Mouse (Mus musculus): ENCODE data around the gene Hexim1. TPM values are rescaled to one million over a fixed set of nuclear protein-coding genes. Genes with fewer than 3 reads are reported as not detected.

Hexim1 gene
- total RNA-seq, 2 experiments from 2014 or later = 71.1 to 83.3 TPM

DNA sequence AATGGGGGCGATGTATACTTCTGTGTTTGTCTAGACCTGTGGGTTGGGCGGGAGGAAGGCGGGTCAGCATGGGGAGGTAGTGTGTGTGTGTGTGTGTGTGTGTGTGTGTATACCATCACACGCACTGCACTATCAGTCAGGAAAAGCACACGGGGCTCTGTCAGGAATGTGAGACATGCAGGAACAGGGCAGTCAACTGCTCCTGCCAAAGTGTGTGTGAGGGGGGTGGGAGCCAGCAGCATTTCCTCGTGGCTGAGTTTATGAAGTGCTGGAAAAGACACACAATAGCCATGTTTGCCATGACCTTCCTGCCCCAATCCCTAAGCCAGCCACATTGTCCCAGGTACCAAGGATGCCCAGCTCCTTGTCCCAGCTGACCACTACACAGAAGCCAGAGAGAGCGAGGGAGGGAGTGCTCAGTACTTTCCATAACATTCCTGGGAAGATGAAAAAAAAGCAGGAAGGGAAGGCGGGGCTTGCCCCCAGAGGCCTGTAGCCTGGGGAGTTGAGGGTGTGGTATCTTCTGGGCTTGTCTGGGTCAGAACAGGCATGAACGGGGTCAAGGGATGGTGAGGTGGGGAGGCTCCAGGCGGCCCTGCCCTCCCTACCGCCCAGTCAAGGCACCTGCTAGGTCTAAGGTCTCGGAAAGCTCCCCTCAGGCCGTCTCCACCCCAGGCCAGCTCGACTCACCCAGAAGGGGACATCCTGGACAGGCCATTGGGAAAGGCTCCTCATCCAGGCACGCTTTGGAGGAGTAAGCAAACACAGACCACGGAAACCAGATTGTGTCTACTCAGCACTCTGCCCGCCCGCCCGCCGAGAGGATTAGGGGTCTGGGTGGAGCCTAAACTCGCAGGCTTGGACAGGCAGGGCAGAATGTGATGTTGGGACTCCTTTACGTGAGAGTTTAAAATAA lies 18.8 kb upstream of the Hexim1 start:
- no peak for DNase-seq (ENCODE audit: low spot score in 2 of 2)

DNA sequence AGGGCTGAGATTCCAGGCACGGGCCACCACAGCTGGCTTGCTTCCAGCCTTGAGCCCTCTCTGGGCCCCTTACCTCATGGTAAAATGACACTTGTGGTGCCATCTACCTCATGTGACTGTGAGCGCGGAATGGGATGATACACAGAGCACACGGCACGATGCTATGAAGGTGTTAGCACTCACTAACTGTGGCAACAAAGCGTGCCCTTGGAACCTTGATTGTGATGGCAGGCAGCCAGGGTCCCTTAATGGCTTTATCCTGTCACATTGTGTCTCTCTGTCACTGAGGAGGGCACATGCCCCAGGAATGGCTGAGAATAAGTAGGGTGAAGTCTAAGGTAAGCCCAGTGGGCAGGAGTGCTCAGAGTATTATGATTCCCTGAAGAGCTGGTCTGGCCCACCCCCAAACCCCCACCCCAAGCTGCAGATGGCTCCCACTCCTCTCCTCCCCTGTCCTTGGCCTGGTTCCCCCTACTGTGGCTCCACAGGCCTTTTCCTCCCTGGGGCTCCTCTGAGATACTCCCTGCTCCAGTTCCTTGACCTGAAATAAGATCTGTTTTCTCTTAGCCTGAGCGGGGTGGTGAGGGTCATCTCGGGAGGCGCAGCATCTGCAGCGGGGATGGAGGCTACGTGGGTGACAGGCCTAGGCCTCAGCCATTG lies 17.4 kb upstream of the Hexim1 start:
- peak in 1 of 2 experiments; percentile 3 for DNase-seq (ENCODE audit: low spot score in 2 of 2)

DNA sequence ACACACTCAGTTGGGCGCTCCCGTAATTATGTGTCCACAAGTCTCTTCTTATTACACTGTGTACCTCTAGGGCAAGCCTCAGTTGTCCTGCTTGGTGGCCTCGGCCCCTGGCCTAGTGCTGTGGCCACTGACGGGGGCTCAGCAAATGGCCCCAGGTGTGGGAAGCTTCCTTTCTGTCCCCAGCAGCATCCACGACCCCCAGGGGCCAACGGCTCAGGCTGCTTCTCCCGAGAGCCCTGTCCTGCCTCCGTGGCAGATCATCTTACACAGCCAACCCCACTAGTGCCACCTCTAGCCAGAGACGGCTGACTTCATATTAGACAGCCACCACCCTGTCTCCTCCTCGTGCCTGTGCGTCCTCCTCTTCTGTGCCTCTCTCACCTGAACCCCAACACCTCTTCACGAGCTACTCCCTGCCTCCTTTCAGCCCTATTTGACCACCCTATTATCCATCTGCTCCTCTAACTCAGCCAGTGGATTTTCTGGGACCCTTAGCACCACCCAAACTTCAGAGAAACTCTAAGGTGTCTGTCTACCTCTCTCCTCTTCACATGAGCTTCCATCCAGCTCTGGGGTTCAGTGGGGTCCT lies 16.6 kb upstream of the Hexim1 start:
- peak in 1 of 2 experiments; percentile 2 for DNase-seq (ENCODE audit: low spot score in 2 of 2)

DNA sequence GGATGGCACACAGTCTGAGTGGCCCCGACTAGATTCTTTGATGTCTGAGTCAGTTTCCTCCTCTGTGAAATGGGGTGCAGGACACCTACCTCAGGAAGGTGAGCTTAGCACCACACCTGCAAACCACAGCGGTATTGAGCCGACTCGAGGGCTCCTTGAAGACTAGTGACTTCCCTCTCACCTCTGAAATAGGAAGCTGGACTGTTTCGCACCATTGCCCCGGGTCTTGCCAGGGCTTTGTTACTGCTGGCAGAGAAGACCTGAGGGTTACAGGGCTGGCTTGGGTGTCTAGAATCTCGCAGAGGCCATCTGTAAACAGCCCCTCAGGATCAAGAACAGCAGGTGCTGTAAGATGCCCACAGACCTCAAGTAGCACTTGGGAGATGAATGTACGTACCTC lies 15.7 kb upstream of the Hexim1 start:
- no peak for DNase-seq (ENCODE audit: low spot score in 2 of 2)

DNA sequence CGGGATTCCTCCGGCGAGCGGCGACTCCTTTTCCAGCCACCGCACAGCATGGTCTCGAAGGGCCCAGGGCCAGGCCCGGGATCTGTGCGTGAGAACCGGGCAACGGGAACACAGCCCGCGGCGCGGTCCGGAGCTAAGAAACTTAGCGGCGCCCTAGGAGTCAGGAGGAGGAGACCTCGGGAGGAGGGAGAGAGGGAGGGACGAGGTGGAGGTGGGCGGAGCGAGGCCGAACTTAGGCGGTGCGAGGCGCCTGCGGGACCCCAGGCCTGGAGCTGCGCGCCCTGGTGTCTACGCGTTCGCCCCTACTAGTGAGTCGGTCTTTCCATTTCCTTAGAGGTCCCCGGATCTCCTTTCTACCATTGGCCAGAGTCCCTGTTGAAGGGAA lies 14.6 kb upstream of the Hexim1 start, which contains the start of the genes Plcd3 and Acbd4:
Plcd3 (minus strand) TSS at position 178 of the 385 bp plus-strand sequence.
Acbd4 (plus strand) TSS at position 202 of the 385 bp plus-strand sequence.
- peak; percentile 85 to 87 for DNase-seq (ENCODE audit: low spot score in 2 of 2)

DNA sequence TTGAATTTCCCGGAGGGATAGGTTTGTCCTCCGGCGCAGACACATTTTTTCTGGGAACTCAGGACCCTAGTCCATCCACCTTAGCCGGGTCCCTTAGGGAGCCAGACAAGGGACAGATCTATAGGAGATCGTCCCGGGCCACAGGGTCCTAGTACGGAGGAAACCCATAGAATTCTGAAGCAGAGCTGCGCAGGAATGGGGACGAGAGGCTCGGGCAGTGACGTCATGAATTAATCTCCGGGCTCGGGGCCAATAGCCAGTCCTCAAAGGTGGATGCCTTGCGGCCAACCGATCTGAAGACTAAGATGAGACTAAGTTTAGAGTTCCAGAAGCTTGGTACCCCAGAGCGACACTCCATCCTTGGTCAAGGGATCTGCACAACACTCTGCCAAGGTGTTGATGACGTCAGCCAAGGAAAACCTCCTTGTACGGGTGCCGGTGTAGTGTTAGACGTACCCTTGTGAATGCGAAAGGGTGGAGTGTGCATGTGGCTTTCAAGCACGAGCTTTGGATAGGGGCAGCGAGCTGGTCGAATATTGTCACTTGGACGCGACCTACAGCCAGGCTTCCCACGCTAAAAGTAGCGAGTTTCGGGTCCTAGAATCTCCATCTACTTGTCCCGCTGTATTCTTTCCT lies 14.0 kb upstream of the Hexim1 start:
- peak; percentile 76 to 83 for DNase-seq (ENCODE audit: low spot score in 2 of 2)

DNA sequence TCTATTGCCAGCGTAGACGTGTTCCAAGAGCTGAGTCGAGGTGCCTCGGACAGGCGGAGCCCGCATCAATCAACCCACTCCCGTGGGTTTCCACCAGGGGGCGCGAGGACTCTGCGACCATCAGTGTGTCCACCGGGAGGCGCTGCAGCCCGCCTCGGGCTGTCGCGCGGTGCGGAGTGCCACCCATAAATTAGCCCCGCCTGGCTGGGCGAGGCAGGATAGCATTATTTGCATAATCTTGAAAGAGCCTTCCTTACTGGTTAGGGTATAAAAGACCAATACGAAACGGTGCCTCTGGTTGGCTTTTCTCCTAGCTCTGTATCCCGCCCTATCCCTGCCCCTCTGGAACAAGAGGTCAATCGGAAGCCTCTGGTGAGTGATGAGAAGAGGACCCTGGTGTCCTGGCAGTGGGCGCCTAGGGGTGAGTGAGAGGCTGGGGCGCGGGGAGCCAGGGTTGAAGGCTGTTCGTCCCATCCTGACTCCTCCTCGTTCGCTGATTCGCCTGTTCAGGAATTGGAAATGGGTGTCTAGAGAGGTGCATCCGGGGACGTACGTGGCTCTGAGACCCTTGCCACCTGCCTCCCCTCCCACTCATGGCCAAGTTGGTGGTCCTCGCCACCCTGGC lies 13.2 kb upstream of the Hexim1 start:
- peak; percentile 100 for DNase-seq (ENCODE audit: low spot score in 2 of 2)

DNA sequence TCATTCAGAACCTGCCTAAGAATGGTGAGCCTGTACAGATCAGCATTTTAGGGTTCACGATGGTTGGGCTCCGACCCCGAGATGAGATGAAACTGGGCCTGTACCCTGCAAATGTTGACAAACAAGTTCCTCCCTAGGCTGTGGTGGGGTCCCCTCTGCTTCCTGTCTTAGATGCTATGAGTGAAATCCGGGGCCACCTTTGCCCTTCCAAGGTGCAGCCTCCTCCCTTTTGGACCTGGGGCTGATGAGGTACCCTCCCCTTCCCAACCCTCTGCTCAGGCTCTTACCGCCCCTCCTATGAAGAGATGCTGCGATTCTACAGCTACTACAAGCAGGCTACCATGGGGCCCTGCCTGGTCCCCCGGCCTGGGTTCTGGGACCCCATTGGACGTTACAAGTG lies 12.4 kb upstream of the Hexim1 start:
- peak in 1 of 2 experiments; percentile 24 for DNase-seq (ENCODE audit: low spot score in 2 of 2)

DNA sequence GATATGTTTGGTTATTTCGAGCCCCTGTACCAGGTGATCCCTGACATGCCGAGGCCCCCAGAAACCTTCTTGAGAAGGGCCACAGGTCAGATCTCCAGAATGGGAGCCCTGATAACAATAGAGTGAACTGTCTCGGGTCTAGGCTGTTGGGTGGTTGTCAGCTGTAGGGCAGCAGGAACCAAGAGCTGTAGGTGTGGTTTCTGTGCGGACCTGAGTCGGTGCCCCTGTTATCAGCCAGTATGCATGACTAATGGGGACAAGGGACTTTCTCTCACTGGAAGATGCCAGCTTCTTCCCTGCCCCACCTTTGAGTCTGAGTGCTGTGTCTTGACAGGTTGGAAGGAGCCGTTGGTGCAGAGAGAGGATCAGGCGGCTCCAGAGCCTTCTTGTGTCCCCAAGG lies 11.6 kb upstream of the Hexim1 start:
- no peak for DNase-seq (ENCODE audit: low spot score in 2 of 2)

DNA sequence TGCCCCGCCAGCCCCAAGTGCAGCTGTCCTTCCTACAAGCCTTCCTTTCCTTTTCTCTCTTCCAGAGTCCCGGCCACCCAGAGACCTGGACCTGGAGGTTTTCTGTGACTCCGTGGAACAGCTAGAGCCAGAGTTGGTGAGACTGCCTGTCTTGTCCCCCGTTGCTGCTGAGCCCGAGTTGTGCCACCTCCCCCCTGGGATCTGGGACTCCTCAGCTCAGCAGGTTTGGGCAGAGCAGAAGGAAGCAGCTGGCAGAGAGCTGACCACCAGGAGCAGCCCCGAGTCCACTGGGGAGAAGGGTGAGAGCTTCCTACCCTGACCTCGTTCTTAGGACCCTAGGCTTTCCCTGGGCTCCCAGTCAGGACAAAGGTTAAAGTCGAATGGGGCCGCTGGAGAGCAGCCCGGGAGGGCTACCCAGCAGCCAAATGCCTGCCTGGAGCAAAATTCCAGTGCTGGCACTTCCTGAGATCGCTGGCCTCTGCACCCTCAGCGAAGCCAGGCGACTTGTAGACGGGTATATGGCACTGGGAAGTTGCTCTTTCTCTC lies 10.8 kb upstream of the Hexim1 start:
- peak in 1 of 2 experiments; percentile 26 for DNase-seq (ENCODE audit: low spot score in 2 of 2)

DNA sequence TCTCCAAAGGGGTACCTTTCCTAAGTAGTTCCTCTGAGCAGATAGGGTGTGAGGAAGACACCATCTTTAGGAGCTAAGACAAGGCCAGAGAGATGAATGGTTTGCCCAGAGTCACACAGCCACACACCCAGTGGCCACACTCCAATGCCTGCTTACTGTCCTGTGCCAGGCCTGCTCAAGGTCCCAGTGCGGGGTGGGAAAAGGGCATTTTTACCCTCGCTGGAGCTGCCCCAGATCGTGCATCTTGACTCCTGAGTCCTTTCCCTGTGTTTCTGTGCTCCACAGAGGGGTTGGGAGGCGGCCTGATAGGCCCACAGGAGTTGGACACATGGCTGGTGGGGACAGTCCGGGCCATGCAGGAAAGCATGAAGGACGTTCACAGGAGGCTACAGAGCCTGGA lies 10.2 kb upstream of the Hexim1 start:
- DNase-seq (ENCODE audit: low spot score in 2 of 2) = no peak

DNA sequence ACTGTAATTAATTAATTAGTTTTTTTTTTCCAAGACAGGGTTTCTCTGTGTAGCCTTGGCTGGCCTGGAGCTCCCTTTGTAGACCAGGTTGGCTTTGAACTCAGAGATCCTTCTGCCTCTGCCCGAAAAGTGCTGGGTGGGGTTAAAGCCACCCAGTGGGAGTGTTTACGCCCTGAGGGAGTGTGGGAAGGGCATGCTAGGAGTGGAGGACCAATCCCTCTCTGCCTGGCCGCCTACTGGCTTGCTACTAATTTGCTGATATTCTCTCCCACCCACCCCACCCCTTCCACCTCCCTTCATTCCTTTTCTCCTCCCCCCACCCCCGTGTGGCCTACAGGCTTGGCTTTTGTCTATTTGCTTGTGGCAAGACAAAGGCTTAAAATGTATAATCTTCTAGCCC lies 9.6 kb upstream of the Hexim1 start:
- DNase-seq (ENCODE audit: low spot score in 2 of 2) = no peak

DNA sequence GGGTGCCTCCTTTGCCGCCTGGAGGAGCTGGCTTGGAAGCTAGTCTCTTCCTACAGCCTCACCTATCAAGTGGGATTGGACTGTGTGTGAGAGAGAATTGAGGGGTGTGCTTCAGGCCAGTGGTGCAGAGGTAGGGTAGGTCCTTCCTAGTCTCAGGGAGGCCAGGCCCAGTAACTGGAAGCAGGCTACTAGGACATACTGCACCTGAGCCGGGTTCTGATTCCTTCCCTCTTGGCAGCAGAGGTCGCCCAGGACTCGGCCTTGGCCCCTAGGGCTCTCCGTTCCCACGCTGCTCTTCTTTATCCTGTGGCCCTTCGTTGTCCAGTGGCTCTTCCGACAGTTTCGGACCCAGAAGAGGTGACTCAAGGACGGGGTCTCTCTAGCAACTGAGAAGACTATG lies 4.7 kb upstream of the Hexim1 start:
- DNase-seq (ENCODE audit: low spot score in 2 of 2) = no peak

DNA sequence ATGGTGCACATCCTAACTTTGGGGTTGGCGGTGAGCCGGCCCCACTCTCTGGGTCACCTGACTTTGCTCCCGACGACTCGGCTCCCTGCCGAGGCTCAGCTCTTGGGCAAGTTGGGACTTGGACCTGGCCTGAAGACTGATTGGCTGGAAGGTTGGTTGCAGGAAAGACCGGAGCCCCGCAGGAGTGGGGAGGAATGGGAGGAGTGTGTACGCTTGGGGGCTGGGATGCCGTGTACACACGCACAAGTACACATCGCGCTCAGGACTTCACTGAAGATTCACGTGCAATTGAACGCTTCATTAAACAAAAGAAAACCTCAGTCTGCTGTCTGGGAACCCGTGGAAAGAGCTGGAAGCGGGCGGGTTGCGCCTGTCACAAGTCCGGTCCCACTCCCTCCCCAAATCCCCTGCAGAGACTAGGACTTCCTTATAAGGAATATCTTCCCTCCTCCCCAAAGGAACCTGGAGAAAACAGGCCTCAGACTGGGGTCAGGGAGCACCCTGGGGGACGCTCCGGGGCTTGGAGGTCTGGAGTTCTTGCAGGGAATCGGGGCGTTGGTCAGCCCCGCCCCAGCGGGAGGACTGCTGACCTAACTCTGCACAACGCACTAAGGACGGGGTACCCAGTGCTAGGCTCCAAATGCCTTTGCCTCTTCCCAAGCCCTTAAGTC lies 4.0 kb upstream of the Hexim1 start:
- DNase-seq (ENCODE audit: low spot score in 2 of 2) = peak; percentile 61 to 63

DNA sequence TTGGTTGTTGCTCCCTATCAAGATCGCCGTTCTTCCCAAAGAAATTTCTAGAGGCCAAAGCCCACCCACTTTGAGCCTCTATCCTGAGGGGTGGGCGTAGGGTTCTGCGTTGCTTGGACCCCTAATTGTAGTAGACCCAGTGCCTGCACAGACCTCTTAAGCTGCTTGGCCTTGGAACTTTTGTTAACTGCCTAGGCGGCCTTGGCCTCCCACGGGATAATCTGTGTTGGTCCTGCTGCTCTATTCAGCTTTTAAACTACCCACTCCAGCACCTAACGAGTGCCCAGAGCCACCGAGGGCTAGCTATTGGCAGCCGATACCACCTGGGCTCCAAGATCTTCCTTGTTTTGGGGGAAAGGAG lies 3.5 kb upstream of the Hexim1 start:
- peak in 1 of 2 experiments; percentile 43 for DNase-seq (ENCODE audit: low spot score in 2 of 2)

DNA sequence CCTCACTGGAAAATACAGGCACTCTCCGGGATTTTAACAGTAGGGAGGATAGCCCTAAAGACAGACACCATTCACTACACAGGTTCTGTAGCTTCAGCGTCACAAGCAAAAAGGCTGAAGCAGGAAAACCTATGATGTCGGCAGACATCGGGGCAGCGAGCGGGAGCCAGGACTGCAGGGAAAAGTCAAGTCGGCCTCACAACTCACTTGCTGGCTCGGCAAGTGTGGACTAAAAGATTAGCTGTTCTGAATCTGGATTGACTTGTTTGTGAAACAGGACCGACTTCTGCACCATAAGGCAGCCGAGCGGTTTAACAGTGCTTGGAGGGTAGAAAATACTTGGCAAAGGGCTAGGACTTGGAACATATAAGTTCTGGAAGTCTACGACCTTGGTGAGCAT lies 3.0 kb upstream of the Hexim1 start:
- no peak for DNase-seq (ENCODE audit: low spot score in 2 of 2)

DNA sequence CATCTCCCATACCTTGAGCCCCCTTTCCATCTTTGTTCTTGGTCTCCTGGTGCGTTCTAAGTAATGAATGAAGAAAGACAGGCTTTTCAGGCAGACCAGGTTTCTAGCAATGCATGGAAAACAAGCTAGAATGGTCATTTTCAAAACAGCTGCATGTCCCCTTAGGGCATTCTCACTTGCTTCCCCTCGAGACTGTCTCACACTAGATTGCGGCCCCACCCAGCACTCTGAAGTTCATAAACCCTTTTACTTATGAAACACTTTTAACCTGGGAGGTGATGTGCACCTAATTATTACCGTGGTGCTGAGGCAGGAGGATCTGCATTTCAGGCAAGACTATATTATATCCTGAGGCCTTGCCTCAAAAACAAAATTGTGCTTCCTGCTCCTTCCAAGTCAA lies 2.3 kb upstream of the Hexim1 start:
- no peak for DNase-seq (ENCODE audit: low spot score in 2 of 2)

DNA sequence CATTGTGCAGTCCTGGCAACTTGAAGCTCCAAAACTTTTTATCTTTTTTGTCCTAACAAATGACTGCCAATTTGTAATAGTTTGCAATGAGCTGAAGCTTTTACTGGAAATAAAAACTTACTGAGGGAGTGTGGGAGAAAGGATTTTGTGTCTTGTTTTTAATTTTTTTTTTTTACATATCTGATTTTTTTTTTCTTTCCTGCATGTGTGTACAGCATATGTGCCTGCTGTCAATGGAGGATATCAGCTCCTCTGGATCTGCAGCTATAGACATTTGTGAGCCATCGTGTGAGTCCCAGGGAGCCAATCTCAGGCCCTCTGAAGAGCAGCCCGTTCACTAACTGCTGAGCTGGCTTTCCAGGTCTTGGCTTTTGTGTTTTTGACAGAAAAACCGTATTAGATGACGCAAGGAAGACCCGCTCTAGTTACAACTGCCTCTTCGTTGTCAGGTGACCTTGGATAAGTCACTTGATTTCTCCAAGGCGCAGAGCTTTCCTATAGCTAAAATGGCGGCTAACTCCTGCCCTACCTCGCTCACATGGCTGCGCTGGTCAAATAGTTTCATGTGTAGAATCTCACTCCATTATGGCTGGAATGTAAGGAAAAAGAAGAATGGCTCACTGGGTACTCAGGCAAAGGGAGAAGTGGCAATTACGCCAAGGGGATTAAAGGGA lies 1.6 kb upstream of the Hexim1 start:
- no peak for DNase-seq (ENCODE audit: low spot score in 2 of 2)

DNA sequence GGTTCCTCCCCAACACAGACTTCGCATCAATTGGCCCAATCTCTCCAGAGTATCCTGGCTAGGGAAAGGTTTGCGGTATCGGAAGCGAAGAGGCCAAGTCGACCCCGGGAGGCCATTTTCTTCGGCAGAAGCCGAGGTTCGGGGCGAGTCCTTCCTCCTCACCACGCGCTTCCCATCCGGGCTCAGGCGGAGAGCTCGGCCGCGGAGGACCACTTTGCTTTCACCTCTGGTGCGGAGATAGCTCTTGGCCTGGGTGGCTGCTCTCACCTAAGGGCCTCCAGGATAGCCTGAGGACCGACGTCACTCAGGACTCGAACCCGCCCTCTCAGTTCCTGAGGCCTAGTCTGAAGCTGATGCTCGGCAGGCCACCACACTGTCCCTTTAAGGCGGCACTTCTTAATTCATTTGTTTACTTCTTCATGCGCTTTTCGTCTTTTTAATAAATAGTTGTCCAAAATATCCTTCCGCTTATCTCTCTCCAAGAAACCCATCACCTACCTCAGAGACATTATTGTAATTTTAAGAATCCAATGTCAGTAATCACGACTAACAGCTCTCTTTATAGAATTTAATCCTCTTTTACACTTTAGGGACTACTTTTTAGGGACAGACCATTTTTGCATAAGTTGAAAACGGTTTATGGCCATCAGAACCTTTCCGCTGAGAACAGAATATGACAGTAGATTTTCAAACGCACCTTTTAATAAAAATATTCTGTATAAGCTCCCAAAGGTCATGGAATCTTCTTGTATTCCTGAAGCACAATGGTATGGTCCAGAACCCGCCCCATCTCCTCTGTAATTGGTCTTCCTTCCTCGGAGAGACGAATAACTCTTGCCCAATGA lies 646 bp upstream of the Hexim1 start:
- peak; percentile 73 to 76 for DNase-seq (ENCODE audit: low spot score in 2 of 2)

Measured in adrenal gland, adult 18-20 months (tissue).